Mouse (Mus musculus): ENCODE data around the gene Gm20605.

GRCm38 (mm10) chr5:137609292-137609691 lies 19.7 kb upstream of the Gm20605 start:
- no peak for TF ChIP-seq CTCF (conservative IDR thresholded peaks at IDR 0.05; ENCODE audit: insufficient read depth, insufficient read length, low read depth, low read length)
- no peak for TF ChIP-seq POLR2A (IDR thresholded peaks at IDR 0.05; ENCODE audit: low read depth, low read length)
